Mouse (Mus musculus): ENCODE results near the gene Cnot3. TPM values are rescaled to one million over a fixed set of nuclear protein-coding genes. Genes with fewer than 3 reads are reported as not detected.

The Cnot3 gene
- polyA plus RNA-seq, 1 experiment from 2014 or later: 88.1 TPM

DNA sequence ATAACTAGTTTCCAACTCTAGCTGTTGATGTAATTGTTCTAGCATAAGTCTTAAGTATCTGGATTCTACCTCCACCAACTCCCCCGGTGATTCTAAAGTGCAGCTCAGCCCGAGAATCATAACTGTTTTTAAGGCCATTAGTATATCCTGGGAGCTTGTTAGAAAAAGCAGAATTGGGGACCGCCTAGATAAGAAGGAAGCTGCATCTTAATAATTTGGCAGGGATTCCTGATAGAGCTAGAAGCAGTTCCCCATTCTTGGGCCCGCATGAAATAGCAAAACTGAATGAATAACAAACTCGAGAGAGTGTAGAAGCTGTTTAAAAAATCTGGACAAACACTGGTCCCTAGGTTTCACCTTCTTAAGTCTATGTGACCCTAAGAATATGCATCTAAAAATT is 1.7 kb upstream of the Cnot3 start:
- no peak overlapping the region for H3K9ac ChIP-seq (ENCODE audit: low read length)
- H3K4me2 ChIP-seq (ENCODE audit: low read depth, low read length, severe bottlenecking): no peak overlapping the region
- no peaks in the 10 kb centered on the region for H3K27me3 ChIP-seq (ENCODE audit: control insufficient read depth, insufficient read depth, low read length)
- no peak overlapping the region for H3K4me3 ChIP-seq (ENCODE audit: low read depth, low read length)
- H3K36me3 ChIP-seq (ENCODE audit: control insufficient read depth, insufficient read depth, low read length): peaks cover 2% of the 10 kb centered on the region; the same call in 1 of the 2 replicates
- no peaks in the 10 kb centered on the region for H3K9me3 ChIP-seq (ENCODE audit: control insufficient read depth, low read length)
- H3K27ac ChIP-seq (ENCODE audit: low read depth, low read length): no peak overlapping the region
- peaks cover 17% of the 10 kb centered on the region for H3K4me1 ChIP-seq (replicated peaks; ENCODE audit: control insufficient read depth, insufficient read depth, low read length)
- WGBS: 75% methylated on average over 5 of the region's 5 CpGs
- DNase-seq (ENCODE audit: low spot score) (no peak), ATAC-seq (replicated peaks; ENCODE audit: low FRiP score) (no peak)

DNA sequence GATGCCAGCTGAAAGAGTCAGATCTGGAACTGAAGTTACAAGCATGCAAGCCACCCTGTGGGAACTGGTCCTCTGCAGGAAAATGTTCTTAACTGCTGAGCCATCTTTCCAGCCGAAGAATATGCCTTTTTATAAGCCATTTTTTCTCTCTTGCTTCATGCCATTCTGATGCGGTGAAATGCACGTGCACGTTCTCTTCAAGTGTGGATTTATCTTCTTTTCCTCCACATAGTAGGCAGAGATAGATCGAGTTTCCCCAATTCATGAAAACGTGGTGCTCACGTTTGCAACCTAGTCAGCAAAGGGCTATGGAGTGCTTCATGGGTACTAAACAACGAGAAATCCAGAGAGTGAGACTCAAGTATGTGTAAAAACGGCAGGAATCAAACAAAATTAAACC is 1.2 kb upstream of the Cnot3 start:
- Histone ChIP-seq H3K27ac (ENCODE audit: low read depth, low read length) (no peak overlapping the region), H3K36me3 (ENCODE audit: control insufficient read depth, insufficient read depth, low read length) (peaks cover 2% of the 10 kb centered on the region; the same call in 1 of the 2 replicates), H3K4me1 (replicated peaks; ENCODE audit: control insufficient read depth, insufficient read depth, low read length) (peaks cover 17% of the 10 kb centered on the region), H3K4me3 (ENCODE audit: low read depth, low read length) (peak overlapping the region; percentile 99; the same call in 1 of the 2 replicates), H3K27me3 (ENCODE audit: control insufficient read depth, insufficient read depth, low read length) (no peaks in the 10 kb centered on the region), H3K9ac (ENCODE audit: low read length) (no peak overlapping the region; the same call in 1 of the 2 replicates), H3K4me2 (ENCODE audit: low read depth, low read length, severe bottlenecking) (peak overlapping the region; percentile 65), H3K9me3 (ENCODE audit: control insufficient read depth, low read length) (no peaks in the 10 kb centered on the region)
- WGBS: 28% methylated on average over 9 of the region's 9 CpGs
- ATAC-seq (replicated peaks; ENCODE audit: low FRiP score) (no peak), DNase-seq (ENCODE audit: low spot score) (no peak)

DNA sequence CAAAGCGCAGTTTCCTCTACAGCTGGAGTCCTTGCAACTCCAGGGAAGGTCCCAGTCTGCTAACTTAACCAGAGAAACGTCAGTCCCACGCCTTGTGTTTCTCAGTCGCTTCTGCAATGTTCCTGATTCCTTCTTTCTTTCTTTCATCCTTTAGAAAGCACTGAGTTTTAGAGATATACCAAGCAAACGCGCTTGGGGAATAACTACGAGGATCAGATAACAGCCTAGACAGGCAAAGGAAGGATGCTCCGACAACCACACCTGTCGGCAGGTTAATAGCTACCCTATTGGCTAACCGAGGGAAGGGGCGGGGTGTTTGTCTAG is 758 bp upstream of the Cnot3 start:
- H3K4me3 ChIP-seq (ENCODE audit: low read depth, low read length): peak overlapping the region; percentile 99
- peak overlapping the region; percentile 0; the same call in 1 of the 2 replicates for H3K9ac ChIP-seq (ENCODE audit: low read length)
- peaks cover 17% of the 10 kb centered on the region for H3K4me1 ChIP-seq (replicated peaks; ENCODE audit: control insufficient read depth, insufficient read depth, low read length)
- no peaks in the 10 kb centered on the region for H3K9me3 ChIP-seq (ENCODE audit: control insufficient read depth, low read length)
- WGBS: under 1% methylated on average over 11 of the region's 11 CpGs
- DNase-seq (ENCODE audit: low spot score): no peak
- peak overlapping the region; percentile 65 for H3K4me2 ChIP-seq (ENCODE audit: low read depth, low read length, severe bottlenecking)
- no peak overlapping the region for H3K27ac ChIP-seq (ENCODE audit: low read depth, low read length)
- no peak for ATAC-seq (replicated peaks; ENCODE audit: low FRiP score)
- no peaks in the 10 kb centered on the region for H3K27me3 ChIP-seq (ENCODE audit: control insufficient read depth, insufficient read depth, low read length)
- H3K36me3 ChIP-seq (ENCODE audit: control insufficient read depth, insufficient read depth, low read length): peaks cover 2% of the 10 kb centered on the region; the same call in 1 of the 2 replicates

DNA sequence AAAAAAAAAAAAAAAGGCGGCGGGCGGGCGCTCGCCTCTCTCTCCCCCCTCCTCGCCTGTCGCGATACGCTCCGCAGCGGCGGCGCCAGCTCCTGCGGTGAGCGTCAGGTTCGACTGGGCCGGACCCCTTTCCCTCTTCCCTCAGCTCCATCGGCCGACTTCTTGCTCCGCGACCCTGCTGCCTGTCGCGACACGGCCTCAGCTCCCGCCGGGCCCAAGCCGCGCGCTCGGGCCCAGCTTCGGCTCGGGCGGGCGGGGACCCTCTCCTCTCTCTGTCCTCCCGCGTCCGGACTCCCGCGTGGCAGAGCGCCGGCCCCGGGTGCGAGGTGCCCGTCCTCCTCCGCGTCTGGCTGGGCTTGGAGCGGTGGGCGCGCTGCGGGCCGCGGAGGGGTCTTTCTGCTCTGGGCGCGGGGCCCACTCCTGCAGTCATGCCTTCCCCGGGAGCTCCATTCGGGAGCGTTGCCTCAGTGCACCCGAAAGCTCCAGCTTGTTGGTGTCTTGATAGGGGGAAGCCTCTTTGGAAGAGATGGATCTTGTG is 489 bp downstream of the Cnot3 start:
- Histone ChIP-seq H3K4me1 (replicated peaks; ENCODE audit: control insufficient read depth, insufficient read depth, low read length) (peaks cover 17% of the 10 kb centered on the region), H3K27ac (ENCODE audit: low read depth, low read length) (peak overlapping the region; percentile 97), H3K4me2 (ENCODE audit: low read depth, low read length, severe bottlenecking) (peak overlapping the region; percentile 71), H3K4me3 (ENCODE audit: low read depth, low read length) (peak overlapping the region; percentile 99), H3K27me3 (ENCODE audit: control insufficient read depth, insufficient read depth, low read length) (no peaks in the 10 kb centered on the region), H3K9me3 (ENCODE audit: control insufficient read depth, low read length) (no peaks in the 10 kb centered on the region), H3K36me3 (ENCODE audit: control insufficient read depth, insufficient read depth, low read length) (peaks cover 2% of the 10 kb centered on the region; the same call in 1 of the 2 replicates), H3K9ac (ENCODE audit: low read length) (peak overlapping the region; percentile 98)
- DNase-seq (ENCODE audit: low spot score) (no peak), ATAC-seq (replicated peaks; ENCODE audit: low FRiP score) (peak; percentile 4)
- under 1% methylated on average over 49 of the region's 58 CpGs for WGBS

DNA sequence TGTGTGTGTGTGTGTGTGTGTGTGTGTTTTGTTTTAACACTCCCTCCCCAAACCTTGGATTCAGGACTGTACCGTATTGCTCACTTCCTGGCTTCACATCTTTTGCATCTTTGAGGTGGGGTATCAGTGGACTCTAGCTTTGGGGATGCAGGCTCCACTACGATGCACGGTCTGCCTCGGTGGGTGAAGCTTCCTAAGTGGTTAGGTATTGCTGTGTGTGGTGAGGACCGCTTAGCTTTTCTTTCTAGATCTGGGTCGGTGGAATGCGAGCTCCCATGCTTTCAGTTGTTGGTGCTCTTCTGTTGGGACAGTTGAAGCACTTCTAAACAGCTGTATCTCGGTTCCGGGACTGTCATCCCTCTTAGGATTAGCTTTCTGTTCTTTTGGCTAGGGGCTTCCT is 1.1 kb downstream of the Cnot3 start:
- Histone ChIP-seq H3K27me3 (ENCODE audit: control insufficient read depth, insufficient read depth, low read length) (no peaks in the 10 kb centered on the region), H3K4me3 (ENCODE audit: low read depth, low read length) (peak overlapping the region; percentile 99), H3K27ac (ENCODE audit: low read depth, low read length) (no peak overlapping the region), H3K9ac (ENCODE audit: low read length) (peak overlapping the region; percentile 98), H3K36me3 (ENCODE audit: control insufficient read depth, insufficient read depth, low read length) (peaks cover 8% of the 10 kb centered on the region; the same call in 1 of the 2 replicates), H3K4me2 (ENCODE audit: low read depth, low read length, severe bottlenecking) (peak overlapping the region; percentile 71), H3K4me1 (replicated peaks; ENCODE audit: control insufficient read depth, insufficient read depth, low read length) (peaks cover 17% of the 10 kb centered on the region), H3K9me3 (ENCODE audit: control insufficient read depth, low read length) (no peaks in the 10 kb centered on the region)
- ATAC-seq (replicated peaks; ENCODE audit: low FRiP score): no peak
- WGBS: 33% methylated on average over 9 of the region's 9 CpGs
- no peak for DNase-seq (ENCODE audit: low spot score)

DNA sequence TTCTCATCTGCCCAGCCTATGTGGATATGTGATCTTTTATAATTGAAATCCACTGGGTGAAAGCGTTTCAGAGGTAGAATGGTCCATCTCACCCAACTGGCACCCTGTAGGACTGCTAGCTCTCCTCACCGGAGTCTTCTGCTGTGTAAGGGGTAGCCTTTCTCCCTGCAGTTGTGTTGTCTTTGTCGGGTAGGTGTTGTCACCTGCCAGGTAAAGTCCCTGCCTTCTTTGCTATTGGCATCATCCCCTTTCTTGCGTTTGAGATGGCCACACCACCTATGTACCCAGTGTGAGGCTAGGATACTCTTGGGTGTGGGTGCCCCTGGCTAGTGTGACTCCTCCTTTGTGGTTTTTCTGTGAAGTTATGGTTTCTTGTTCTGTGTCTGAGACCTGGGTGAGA is 1.6 kb downstream of the Cnot3 start:
- Histone ChIP-seq H3K27ac (ENCODE audit: low read depth, low read length) (no peak overlapping the region), H3K4me1 (replicated peaks; ENCODE audit: control insufficient read depth, insufficient read depth, low read length) (peaks cover 17% of the 10 kb centered on the region), H3K4me2 (ENCODE audit: low read depth, low read length, severe bottlenecking) (peak overlapping the region; percentile 71), H3K36me3 (ENCODE audit: control insufficient read depth, insufficient read depth, low read length) (peaks cover 11% of the 10 kb centered on the region; the same call in 1 of the 2 replicates), H3K4me3 (ENCODE audit: low read depth, low read length) (peak overlapping the region; percentile 99), H3K9ac (ENCODE audit: low read length) (peak overlapping the region; percentile 98), H3K27me3 (ENCODE audit: control insufficient read depth, insufficient read depth, low read length) (no peaks in the 10 kb centered on the region), H3K9me3 (ENCODE audit: control insufficient read depth, low read length) (no peaks in the 10 kb centered on the region)
- 69% methylated on average over 4 of the region's 4 CpGs for WGBS
- DNase-seq (ENCODE audit: low spot score) (no peak), ATAC-seq (replicated peaks; ENCODE audit: low FRiP score) (no peak)

DNA sequence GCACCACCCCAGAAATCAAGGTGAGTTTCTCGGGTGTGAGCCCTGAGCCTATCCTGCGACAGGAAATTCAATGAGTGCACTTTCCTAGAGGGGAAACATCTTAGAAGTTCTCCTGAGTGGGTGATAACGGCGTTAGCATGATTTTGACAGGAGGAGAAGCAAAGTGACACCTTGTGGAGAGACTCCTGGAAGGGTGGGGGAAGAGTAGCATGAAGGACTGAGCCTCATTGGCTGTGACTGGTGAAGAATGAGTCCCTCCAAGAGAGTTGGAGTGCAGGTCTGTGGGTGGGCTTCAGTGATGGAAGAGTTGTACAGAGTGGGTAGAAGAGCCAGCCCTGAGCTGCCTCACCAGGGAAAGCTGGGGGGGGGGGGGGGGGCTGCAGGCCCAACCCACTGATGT is 11.9 kb downstream of the Cnot3 start:
- H3K4me1 ChIP-seq (replicated peaks; ENCODE audit: control insufficient read depth, insufficient read depth, low read length): no peaks in the 10 kb centered on the region
- DNase-seq (ENCODE audit: low spot score) (no peak), ATAC-seq (replicated peaks; ENCODE audit: low FRiP score) (no peak)
- no peak overlapping the region for H3K4me2 ChIP-seq (ENCODE audit: low read depth, low read length, severe bottlenecking)
- WGBS: 92% methylated on average over 4 of the region's 4 CpGs
- H3K27ac ChIP-seq (ENCODE audit: low read depth, low read length): no peak overlapping the region
- no peaks in the 10 kb centered on the region for H3K27me3 ChIP-seq (ENCODE audit: control insufficient read depth, insufficient read depth, low read length)
- no peaks in the 10 kb centered on the region for H3K9me3 ChIP-seq (ENCODE audit: control insufficient read depth, low read length)
- H3K4me3 ChIP-seq (ENCODE audit: low read depth, low read length): no peak overlapping the region
- H3K36me3 ChIP-seq (ENCODE audit: control insufficient read depth, insufficient read depth, low read length): peaks cover 59% of the 10 kb centered on the region
- no peak overlapping the region for H3K9ac ChIP-seq (ENCODE audit: low read length)

DNA sequence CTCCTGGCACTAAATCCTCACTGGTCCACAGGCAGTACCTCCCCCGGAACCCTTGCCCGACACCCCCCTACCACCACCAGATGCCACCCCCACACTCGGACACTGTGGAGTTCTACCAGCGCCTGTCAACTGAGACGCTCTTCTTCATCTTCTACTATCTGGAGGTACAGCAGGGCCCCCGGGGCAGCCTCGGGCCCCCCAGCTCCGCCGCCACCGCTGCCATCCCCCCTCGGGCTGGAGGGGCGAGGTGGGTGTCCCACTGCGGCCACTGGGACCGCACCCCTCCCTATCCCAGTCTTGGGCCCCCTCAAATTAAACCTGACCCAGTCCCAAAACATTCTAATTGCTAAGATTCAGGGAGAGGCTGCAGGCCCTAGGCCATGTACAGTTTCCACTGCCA is 13.5 kb downstream of the Cnot3 start:
- Histone ChIP-seq H3K27ac (ENCODE audit: low read depth, low read length) (no peak overlapping the region), H3K36me3 (ENCODE audit: control insufficient read depth, insufficient read depth, low read length) (peaks cover 51% of the 10 kb centered on the region)

More for the DNA sequence above, 13.5 kb downstream of the Cnot3 start:
- Histone ChIP-seq H3K4me1 (replicated peaks; ENCODE audit: control insufficient read depth, insufficient read depth, low read length) (peaks cover 2% of the 10 kb centered on the region; the same call in 1 of the 2 replicates), H3K4me2 (ENCODE audit: low read depth, low read length, severe bottlenecking) (no peak overlapping the region), H3K9me3 (ENCODE audit: control insufficient read depth, low read length) (no peaks in the 10 kb centered on the region), H3K27me3 (ENCODE audit: control insufficient read depth, insufficient read depth, low read length) (no peaks in the 10 kb centered on the region), H3K4me3 (ENCODE audit: low read depth, low read length) (no peak overlapping the region), H3K9ac (ENCODE audit: low read length) (no peak overlapping the region)
- no peak for DNase-seq (ENCODE audit: low spot score)
- no peak for ATAC-seq (replicated peaks; ENCODE audit: low FRiP score)
- 95% methylated on average over 14 of the region's 14 CpGs for WGBS

All from forebrain, embryonic 11.5 days (tissue).